Mouse (Mus musculus) MEL (cell line): ENCODE data around the gene Ap5z1. TPM values are rescaled to one million over a fixed set of nuclear protein-coding genes. Genes with fewer than 3 reads are reported as not detected.

Experiments used
- DNase-seq: peaks from one replicate; pipeline ENCODE4 v3.0.0; 2011; ENCODE audit warnings: low read depth, low spot score
- H3K27ac ChIP-seq: 2 replicates; pipeline ENCODE4 v1.5.1; 2012; ENCODE audit warnings: low read depth, mild to moderate bottlenecking, control low read depth, low read length, moderate library complexity; ENCODE audit not compliant: control insufficient read depth
- H3K27me3 ChIP-seq, 2 experiments: fragments of 150-350 bp in 1 of 2; sonication (generic) in 1 of 2; 2 replicates each; pipeline ENCODE4 v1.6.1; 2012; ENCODE audit warnings: low read length in 2 of 2, mild to moderate bottlenecking in 2 of 2, improper control_type of control experiment in 1 of 2, moderate library complexity in 1 of 2; ENCODE audit not compliant: insufficient read depth in 2 of 2, control insufficient read depth in 1 of 2
- H3K36me3 ChIP-seq, 2 experiments: 2 replicates each; pipeline ENCODE4 v1.6.1; 2012 to 2014; ENCODE audit warnings: low read length in 2 of 2, improper control_type of control experiment in 1 of 2, inconsistent platforms in 1 of 2, mild to moderate bottlenecking in 1 of 2; ENCODE audit not compliant: insufficient read depth in 2 of 2, control insufficient read depth in 1 of 2
- H3K4me1 ChIP-seq, 2 experiments: fragments of 150-350 bp in 1 of 2; sonication (generic) in 1 of 2; 2 replicates each; pipeline ENCODE4 v1.6.1; 2012; ENCODE audit warnings: low read length in 2 of 2, improper control_type of control experiment in 1 of 2, mild to moderate bottlenecking in 1 of 2; ENCODE audit not compliant: insufficient read depth in 2 of 2, control insufficient read depth in 1 of 2
- H3K4me3 ChIP-seq, 2 experiments: fragments of 150-350 bp in 1 of 2; sonication (generic) in 1 of 2; 2 replicates each; pipeline ENCODE4 v1.5.1; 2012; ENCODE audit warnings: low read depth in 2 of 2, low read length in 2 of 2, mild to moderate bottlenecking in 2 of 2, moderate library complexity in 2 of 2, control low read depth in 1 of 2, improper control_type of control experiment in 1 of 2; ENCODE audit not compliant: control insufficient read depth in 1 of 2, insufficient read depth in 1 of 2
- H3K79me2 ChIP-seq: 2 replicates; pipeline ENCODE4 v1.6.1; 2012; ENCODE audit warnings: mild to moderate bottlenecking, low read length, moderate library complexity; ENCODE audit not compliant: control insufficient read depth, poor library complexity, insufficient read depth
- H3K9ac ChIP-seq: 2 replicates; pipeline ENCODE4 v1.6.1; 2012; ENCODE audit warnings: low read depth, mild to moderate bottlenecking, control low read depth, low read length, moderate library complexity; ENCODE audit not compliant: control insufficient read depth, poor library complexity, severe bottlenecking
- H3K9me3 ChIP-seq: fragments of 150-350 bp; sonication (generic); replicated peaks from 2 replicates; pipeline ENCODE4 v1.6.1; 2012; ENCODE audit warnings: mild to moderate bottlenecking, low read length, improper control_type of control experiment, moderate library complexity; ENCODE audit not compliant: insufficient read depth
- BHLHE40 ChIP-seq: IDR thresholded peaks from 2 replicates; pipeline ENCODE4 v1.6.1; 2012; ENCODE audit warnings: low read depth, mild to moderate bottlenecking, inconsistent platforms, low read length, improper control_type of control experiment, borderline replicate concordance
- CHD1 ChIP-seq: IDR thresholded peaks from 2 replicates; pipeline ENCODE4 v1.6.1; 2012; ENCODE audit warnings: low read depth, mild to moderate bottlenecking, inconsistent platforms, low read length, improper control_type of control experiment
- E2F4 ChIP-seq: IDR thresholded peaks from 2 replicates; pipeline ENCODE4 v1.6.1; 2011; ENCODE audit warnings: low read depth, low read length, improper control_type of control experiment, borderline replicate concordance
- ELF1 ChIP-seq: IDR thresholded peaks from 2 replicates; pipeline ENCODE4 v1.6.1; 2014; ENCODE audit warnings: low read depth, mild to moderate bottlenecking, inconsistent platforms, low read length, improper control_type of control experiment, moderate library complexity
- ETS1 ChIP-seq: IDR thresholded peaks from 2 replicates; pipeline ENCODE4 v1.6.1; 2012; ENCODE audit warnings: low read depth, mild to moderate bottlenecking, inconsistent platforms, low read length, improper control_type of control experiment, moderate library complexity
- GABPA ChIP-seq: IDR thresholded peaks from 2 replicates; pipeline ENCODE4 v1.6.1; 2012; ENCODE audit warnings: low read depth, mild to moderate bottlenecking, inconsistent platforms, low read length, improper control_type of control experiment, moderate library complexity
- GATA1 ChIP-seq: IDR thresholded peaks from 2 replicates; pipeline ENCODE4 v1.6.1; 2011; ENCODE audit warnings: low read depth, low read length, improper control_type of control experiment
- HCFC1 ChIP-seq: IDR thresholded peaks from 2 replicates; pipeline ENCODE4 v1.6.1; 2012; ENCODE audit warnings: low read depth, mild to moderate bottlenecking, inconsistent platforms, low read length, improper control_type of control experiment, moderate library complexity
- MAZ ChIP-seq: IDR thresholded peaks from 2 replicates; pipeline ENCODE4 v1.6.1; 2012; ENCODE audit warnings: low read depth, mild to moderate bottlenecking, inconsistent platforms, low read length, improper control_type of control experiment
- MEF2A ChIP-seq: IDR thresholded peaks from 2 replicates; pipeline ENCODE4 v1.6.1; 2014; ENCODE audit warnings: low read depth, mild to moderate bottlenecking, inconsistent platforms, low read length, improper control_type of control experiment; ENCODE audit not compliant: poor library complexity, insufficient replicate concordance, severe bottlenecking; ENCODE audit errors: extremely low read depth
- MXI1 ChIP-seq: IDR thresholded peaks from 2 replicates; pipeline ENCODE4 v1.6.1; 2011; ENCODE audit warnings: mild to moderate bottlenecking, low read depth, low read length, improper control_type of control experiment
- NRF1 ChIP-seq: IDR thresholded peaks from 2 replicates; pipeline ENCODE4 v1.6.1; 2014; ENCODE audit warnings: low read depth, mild to moderate bottlenecking, inconsistent platforms, low read length, improper control_type of control experiment, moderate library complexity; ENCODE audit not compliant: poor library complexity, insufficient read depth, severe bottlenecking
- POLR2AphosphoS2 ChIP-seq: IDR thresholded peaks from 2 replicates; pipeline ENCODE4 v1.6.1; 2011; ENCODE audit warnings: low read length, improper control_type of control experiment
- POLR2AphosphoS5 ChIP-seq: IDR thresholded peaks from 2 replicates; pipeline ENCODE4 v1.6.1; 2012; ENCODE audit warnings: low read depth, borderline replicate concordance, mild to moderate bottlenecking, inconsistent platforms, low read length, moderate library complexity, mixed read lengths
- RCOR1 ChIP-seq: IDR thresholded peaks from 2 replicates; pipeline ENCODE4 v1.6.1; 2012; ENCODE audit warnings: low read depth, mild to moderate bottlenecking, inconsistent platforms, low read length, improper control_type of control experiment
- SIN3A ChIP-seq: IDR thresholded peaks from 2 replicates; pipeline ENCODE4 v1.6.1; 2012; ENCODE audit warnings: low read length, improper control_type of control experiment, inconsistent platforms
- SMC3 ChIP-seq: IDR thresholded peaks from 2 replicates; pipeline ENCODE4 v1.6.1; 2011; ENCODE audit warnings: low read depth, low read length, improper control_type of control experiment
- TAL1 ChIP-seq: IDR thresholded peaks from 2 replicates; pipeline ENCODE4 v1.6.1; 2012; ENCODE audit warnings: mild to moderate bottlenecking, inconsistent platforms, low read length, moderate library complexity, mixed read lengths
- TBP ChIP-seq: IDR thresholded peaks from 2 replicates; pipeline ENCODE4 v1.8.0; 2011; ENCODE audit warnings: low read depth, low read length, improper control_type of control experiment
- TCF12 ChIP-seq: IDR thresholded peaks from 2 replicates; pipeline ENCODE4 v1.6.1; 2014; ENCODE audit warnings: low read depth, mild to moderate bottlenecking, inconsistent platforms, low read length, improper control_type of control experiment, moderate library complexity
- USF1 ChIP-seq: IDR thresholded peaks from 2 replicates; pipeline ENCODE4 v1.6.1; 2014; ENCODE audit warnings: low read depth, mild to moderate bottlenecking, inconsistent platforms, low read length, improper control_type of control experiment, moderate library complexity
- USF2 ChIP-seq, 2 experiments: IDR thresholded peaks; 2 replicates each; pipeline ENCODE4 v1.6.1; 2011 to 2012; ENCODE audit warnings: improper control_type of control experiment in 2 of 2, low read length in 2 of 2, borderline replicate concordance in 1 of 2, inconsistent platforms in 1 of 2, low read depth in 1 of 2, mild to moderate bottlenecking in 1 of 2; ENCODE audit not compliant: insufficient read depth in 1 of 2
- ZKSCAN1 ChIP-seq: IDR thresholded peaks from 2 replicates; pipeline ENCODE4 v1.6.1; 2012; ENCODE audit warnings: low read depth, mild to moderate bottlenecking, inconsistent platforms, low read length, improper control_type of control experiment, moderate library complexity
- polyA plus RNA-seq, 2 experiments: library from polyadenylated mRNA; stranded (reverse) in 1 of 2; unstranded in 1 of 2; fragments of >175 nt in 1 of 2; fragments of >200 nt in 1 of 2; gene quantifications; 2 replicates each; pipeline versions ENCODE4 v1.2.1 to v1.2.4; 2012; ENCODE audit warnings: low replicate concordance in 2 of 2, low read depth in 1 of 2; ENCODE audit not compliant: insufficient read length in 2 of 2, insufficient read depth in 1 of 2, missing spikeins in 1 of 2
- total RNA-seq: library from RNA; depleted of rRNA; stranded (reverse); fragments of 300-350 nt; gene quantifications from 2 replicates; pipeline ENCODE4 v1.2.3, GENCODE M21; 2012

The Ap5z1 gene
- total and polyA plus RNA-seq, 3 experiments = 4.4 to 13.5 TPM; not detected in 1

- H3K79me2 ChIP-seq = no peaks in the 10 kb centered on the region
- H3K9ac ChIP-seq = no peak overlapping the region
- no peak for DNase-seq
- no peak for TF ChIP-seq GABPA
- H3K4me1 ChIP-seq = no peaks in the 10 kb centered on the region
- H3K4me3 ChIP-seq = no peak overlapping the region
- no peaks in the 10 kb centered on the region for H3K27me3 ChIP-seq
- H3K36me3 ChIP-seq = no peaks in the 10 kb centered on the region
- no peak overlapping the region for H3K27ac ChIP-seq
- H3K9me3 ChIP-seq = no peaks in the 10 kb centered on the region
Observed at GRCm38 (mm10) chr5:142486654-142487053, 22.9 kb downstream of the Ap5z1 start.

- H3K9me3 ChIP-seq = no peaks in the 10 kb centered on the region
- peaks cover 0 to 4% of the 10 kb centered on the region in 2 experiments; a peak in 2 of 4 replicates for H3K27me3 ChIP-seq
- H3K27ac ChIP-seq = no peak overlapping the region
- no peak for DNase-seq
- TF ChIP-seq ZKSCAN1 (no peak), TCF12 (no peak), ELF1 (no peak), MAZ (no peak), TBP (peak; percentile 58; the same call in 1 of the 2 replicates)
- no peaks in the 10 kb centered on the region for H3K79me2 ChIP-seq
- no peaks in the 10 kb centered on the region for H3K4me1 ChIP-seq
- H3K4me3 ChIP-seq = no peak overlapping the region
- no peaks in the 10 kb centered on the region for H3K36me3 ChIP-seq
- H3K9ac ChIP-seq = no peak overlapping the region
Observed at GRCm38 (mm10) chr5:142489955-142490707, 26.4 kb downstream of the Ap5z1 start.

GRCm38 (mm10) chr5:142493307-142493706 is 29.6 kb downstream of the Ap5z1 start:
- Histone ChIP-seq H3K9me3 (no peaks in the 10 kb centered on the region), H3K27me3 (peaks cover 0 to 4% of the 10 kb centered on the region in 2 experiments; a peak in 2 of 4 replicates), H3K4me3 (no peak overlapping the region), H3K27ac (no peak overlapping the region), H3K9ac (no peak overlapping the region), H3K36me3 (no peaks in the 10 kb centered on the region), H3K79me2 (no peaks in the 10 kb centered on the region), H3K4me1 (no peaks in the 10 kb centered on the region)
- TF ChIP-seq SIN3A = no peak
- TF ChIP-seq CHD1 = no peak
- no peak for TF ChIP-seq MEF2A
- no peak for TF ChIP-seq MAZ
- TF ChIP-seq USF1 = no peak
- TF ChIP-seq HCFC1 = no peak
- TF ChIP-seq BHLHE40 = no peak
- TF ChIP-seq SMC3 = no peak
- TF ChIP-seq POLR2AphosphoS2 = no peak
- no peak for TF ChIP-seq ETS1
- no peak for TF ChIP-seq NRF1
- TF ChIP-seq MXI1 = no peak
- TF ChIP-seq RCOR1 = no peak
- TF ChIP-seq TAL1 = no peak
- TF ChIP-seq POLR2AphosphoS5 = no peak
- no peak for TF ChIP-seq TBP
- TF ChIP-seq GATA1 = no peak
- TF ChIP-seq E2F4 = no peak
- no peak for TF ChIP-seq USF2 (IDR thresholded peaks at IDR 0.05; ENCODE audit: borderline replicate concordance in 1 of 2, insufficient read depth in 1 of 2, low read depth in 1 of 2, low read length in 2 of 2)
- DNase-seq = no peak
